Comparison of ENCODE assay signal across 18 mouse cellular contexts in the genomic region with DNA sequence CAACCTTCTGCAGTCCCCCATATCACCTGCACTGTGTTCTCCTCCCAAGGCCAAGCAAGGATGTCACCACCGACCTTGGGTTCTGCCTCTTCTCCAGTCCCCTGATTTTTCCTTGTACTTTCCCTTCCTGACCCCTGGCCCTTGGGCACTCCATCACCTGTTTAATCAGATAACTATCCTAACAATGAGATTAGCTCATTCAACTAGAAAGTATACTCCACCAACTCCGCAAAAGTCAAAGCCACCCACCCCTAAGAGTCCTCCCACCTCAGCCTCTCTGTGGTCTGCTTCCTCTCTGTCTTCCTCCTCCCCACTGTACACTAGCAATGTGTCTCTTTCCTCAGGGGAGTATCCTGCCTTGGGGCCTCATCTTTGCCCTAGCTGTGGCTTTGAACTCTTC. TPM values are rescaled to one million over a fixed set of nuclear protein-coding genes. Genes with fewer than 3 reads are reported as not detected.
DNase-seq lines count a peak whose midpoint lies in the region; ATAC-seq and TF ChIP-seq lines count a peak whose summit lies in the region.
"Had no signal": no experiment of that assay in that cellular context is flagged by ENCODE, and none has a peak within 500 bp of the region (broad histone marks: within the 10 kb centered on the region; RNA-seq: fewer than 3 reads in every experiment).

No protein-coding gene starts in this region.

- H3K4me3 ChIP-seq in heart, embryonic 14.5 days (ENCODE audit: control insufficient read depth in 1 of 2, insufficient read depth in 1 of 2, low read depth in 1 of 2, low read length in 2 of 2) = no peak overlapping the region
- no peak overlapping the region for H3K4me3 ChIP-seq in liver, adult 2 months (ENCODE audit: insufficient read depth, low read depth, low read length)
- H3K4me3 ChIP-seq in heart, postnatal 0 days (ENCODE audit: low read depth, low read length) = no peak overlapping the region
- H3K4me3 ChIP-seq: limb, embryonic 13.5 days had no signal

- H3K27ac ChIP-seq in heart, embryonic 14.5 days (replicated peaks in 1 of 2; ENCODE audit: control insufficient read depth in 1 of 2, insufficient read depth in 1 of 2, low read depth in 2 of 2, low read length in 2 of 2) = peak overlapping the region; percentile 6 to 73; a peak in 3 of 4 replicates
- peak overlapping the region; percentile 41 for H3K27ac ChIP-seq in liver, adult 2 months (replicated peaks; ENCODE audit: insufficient read depth, low read depth, low read length)
- H3K27ac ChIP-seq in heart, postnatal 0 days (ENCODE audit: low read depth) = peak overlapping the region; percentile 77
- H3K27ac ChIP-seq: hindbrain, embryonic 14.5 days; limb, embryonic 13.5 days had no signal

- H3K9ac ChIP-seq in heart, embryonic 14.5 days (ENCODE audit: low read length) = no peak overlapping the region
- no peak overlapping the region for H3K9ac ChIP-seq in liver, adult 2 months (ENCODE audit: low read depth, low read length)
- H3K9ac ChIP-seq in heart, postnatal 0 days (replicated peaks; ENCODE audit: low read depth, low read length) = no peak overlapping the region
- H3K9ac ChIP-seq: forebrain, postnatal 0 days; hindbrain, embryonic 14.5 days; limb, embryonic 13.5 days had no signal

- TF ChIP-seq POLR2A in liver, adult 2 months (IDR thresholded peaks at IDR 0.05; ENCODE audit: extremely low read depth, insufficient read depth, low read length) = no peak

- TF ChIP-seq CTCF in liver, adult 2 months (IDR thresholded peaks at IDR 0.05; ENCODE audit: low read depth, low read length) = no peak
- TF ChIP-seq CTCF in heart, postnatal 0 days (IDR thresholded peaks at IDR 0.05; ENCODE audit: low read depth) = no peak

- H3K4me1 ChIP-seq in heart, embryonic 14.5 days (ENCODE audit: control insufficient read depth in 2 of 2, insufficient read depth in 2 of 2, low read length in 2 of 2) = peaks cover 28 to 65% of the 10 kb centered on the region in 2 experiments
- H3K4me1 ChIP-seq in liver, adult 2 months (ENCODE audit: control insufficient read depth, insufficient read depth, low read length) = peaks cover 10% of the 10 kb centered on the region
- H3K4me1 ChIP-seq in heart, postnatal 0 days (ENCODE audit: control insufficient read depth, insufficient read depth) = peaks cover 45% of the 10 kb centered on the region

- peak; percentile 27 for DNase-seq in adrenal gland, postnatal 14 days
- DNase-seq in adrenal gland, postnatal 36 days = no peak
- DNase-seq in heart, postnatal 14 days = no peak
- DNase-seq in liver, adult 2 months (ENCODE audit: extremely low read depth, low read depth, low spot score) = no peak
- DNase-seq in liver = no peak
- no peak for DNase-seq in heart, postnatal 0 days (ENCODE audit: low spot score)
- no peak for DNase-seq in cerebellum, postnatal 36 days
- DNase-seq: cerebellum, postnatal 14 days; forebrain, postnatal 0 days; layer of hippocampus, adult 9-11 months; thymus, postnatal 4 days had no signal

- no peak for ATAC-seq in heart, embryonic 14.5 days (ENCODE audit: insufficient number of reproducible peaks, insufficient read depth, low FRiP score, low read depth)
- no peak for ATAC-seq in heart, postnatal 0 days (ENCODE audit: insufficient read depth, low read depth)
- ATAC-seq: activated CD4-positive, CD25-positive, alpha-beta regulatory T cell, adult 4 months; forebrain, postnatal 0 days; intestine, postnatal 0 days had no signal

- TF ChIP-seq EP300 in heart, postnatal 0 days (IDR thresholded peaks at IDR 0.05; ENCODE audit: low read depth) = 0 out of 2 replicates have a peak, but pooled peaks have one; percentile 7

- no peaks in the 10 kb centered on the region for H3K27me3 ChIP-seq in heart, embryonic 14.5 days (ENCODE audit: control insufficient read depth, insufficient read depth, low read length)
- no peaks in the 10 kb centered on the region for H3K27me3 ChIP-seq in liver, adult 2 months (ENCODE audit: control insufficient read depth, insufficient read depth, low read length)
- H3K27me3 ChIP-seq in heart, postnatal 0 days (ENCODE audit: control insufficient read depth, insufficient read depth, low read length) = no peaks in the 10 kb centered on the region
- H3K27me3 ChIP-seq: limb, embryonic 13.5 days had no signal

- H3K4me2 ChIP-seq in heart, embryonic 14.5 days (ENCODE audit: low read length) = no peak overlapping the region
- no peak overlapping the region for H3K4me2 ChIP-seq in heart, postnatal 0 days (ENCODE audit: low read depth, low read length)
- H3K4me2 ChIP-seq: hindbrain, embryonic 14.5 days; limb, embryonic 13.5 days had no signal

- 56% methylated on average over 2 of the region's 2 CpGs for WGBS in heart, embryonic 14.5 days
- 55% methylated on average over 2 of the region's 2 CpGs for WGBS in liver, adult 2 months
- 34% methylated on average over 2 of the region's 2 CpGs for WGBS in heart, postnatal 0 days

- H3K9me3 ChIP-seq in heart, embryonic 14.5 days (ENCODE audit: control insufficient read depth, low read length) = no peaks in the 10 kb centered on the region
- no peaks in the 10 kb centered on the region for H3K9me3 ChIP-seq in heart, postnatal 0 days (replicated peaks; ENCODE audit: control insufficient read depth, low read length)
- H3K9me3 ChIP-seq: limb, embryonic 13.5 days had no signal

- H3K79me2 ChIP-seq in liver, adult 2 months (ENCODE audit: control insufficient read depth, insufficient read depth, low read length) = peaks cover 13% of the 10 kb centered on the region; the same call in 1 of the 2 replicates

- peaks cover 20% of the 10 kb centered on the region for H3K36me3 ChIP-seq in heart, embryonic 14.5 days (ENCODE audit: control insufficient read depth, insufficient read depth, low read length)
- H3K36me3 ChIP-seq in liver, adult 2 months (ENCODE audit: control insufficient read depth, insufficient read depth, low read length) = peaks cover 11% of the 10 kb centered on the region; the same call in 1 of the 2 replicates
- H3K36me3 ChIP-seq in heart, postnatal 0 days (replicated peaks; ENCODE audit: control insufficient read depth, insufficient read depth, low read length) = peaks cover 22% of the 10 kb centered on the region

- intact Hi-C loops in heart, postnatal 14 days (cut with DNase I) = no loop called here

RNA-seq across cellular contexts. Expression of gene A930033H14Rik, which starts 46.3 kb away (rescaled TPM):
- total RNA-seq in adrenal gland, postnatal 14 days (2021) = 2.4 and 3.7 TPM in 2 replicates
- total RNA-seq in adrenal gland, postnatal 36 days (2021) = 1 to 10 TPM; 1.2 to 2.8 TPM
- polyA plus RNA-seq in heart, embryonic 14.5 days (2014; fragmentation: Nextera tagmentation; extraction: Ambion mirVana) = 2.4 and 2.6 TPM in 2 replicates
- total RNA-seq in heart, postnatal 14 days (2021) = 1 to 10 TPM; 2.4 to 2.8 TPM
- 4.6 and 5.9 TPM in 2 replicates for total RNA-seq in liver, adult 2 months (2014; rRNA removed)
- polyA plus RNA-seq in liver, adult 2 months (2012; rRNA removed) = 0.26 and 0.50 TPM in 2 replicates
- 1.5 and 1.7 TPM in 2 replicates for total RNA-seq in heart, postnatal 0 days (2014; rRNA removed; ENCODE audit: low replicate concordance)
- polyA plus RNA-seq in heart, postnatal 0 days (2015; fragmentation: Nextera tagmentation; extraction: Ambion mirVana) = 2.2 and 2.3 TPM in 2 replicates
- total RNA-seq: monocyte, adult 5-6 weeks; neutrophil, adult 5-6 weeks had no signal
- polyA plus RNA-seq: activated CD4-positive, CD25-positive, alpha-beta regulatory T cell, adult 4 months had no signal
